Mouse (Mus musculus): ENCODE measurements around the gene Spns3.

- TF ChIP-seq POLR2A (IDR thresholded peaks at IDR 0.05; ENCODE audit: control insufficient read depth, extremely low read depth, insufficient read depth, low read length, poor library complexity) (no peak), CTCF (IDR thresholded peaks at IDR 0.05; ENCODE audit: borderline replicate concordance, control insufficient read depth, extremely low read depth, insufficient read depth, low read length, poor library complexity) (no peak)
These were observed 17.4 kb downstream of the Spns3 start for GRCm38 (mm10) chr11:72532890-72533289.
